Mouse (Mus musculus): ENCODE data around the gene Mrpl2. TPM values are rescaled to one million over a fixed set of nuclear protein-coding genes. Genes with fewer than 3 reads are reported as not detected.

The Mrpl2 gene
- polyA plus RNA-seq, 1 experiment from 2014 or later, result 126 TPM

DNA sequence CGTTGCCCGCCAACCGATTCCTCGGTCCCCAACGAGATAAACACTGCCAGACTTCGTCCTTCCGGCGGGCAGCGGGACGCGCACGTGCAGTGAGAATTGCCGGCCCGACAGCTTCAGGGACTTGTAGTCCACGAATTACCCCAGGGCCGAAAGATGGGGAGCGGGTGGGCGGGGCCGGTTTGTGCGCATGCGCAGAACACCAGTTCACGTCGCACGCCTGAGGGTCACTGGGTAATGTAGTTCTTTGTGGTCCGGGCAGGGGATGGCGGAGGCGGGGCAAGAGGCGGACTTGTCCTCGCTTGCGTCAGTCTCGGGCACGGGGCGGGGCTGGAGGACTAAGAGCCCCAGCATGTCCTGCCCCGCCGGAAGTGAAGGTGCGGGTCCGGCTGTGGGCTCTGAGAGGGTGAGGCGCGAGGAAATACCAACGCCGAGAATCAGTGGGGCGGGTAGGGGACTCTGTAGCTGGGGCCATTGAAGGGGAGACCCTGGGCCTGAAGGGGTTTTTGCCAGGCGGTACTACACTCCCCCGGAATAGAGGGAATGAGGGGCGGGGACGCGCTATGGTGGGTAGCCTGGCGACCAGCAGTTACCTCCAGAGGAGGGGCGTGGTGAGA lies 34.8 kb downstream of the Mrpl2 start, which contains the start of gene Klhdc3:
Gene Klhdc3 (minus strand): TSS at position 155 of the 614 bp plus-strand sequence.
- no peaks in the 10 kb centered on the region for H3K27me3 ChIP-seq (ENCODE audit: low read depth, poor library complexity, severe bottlenecking)
- no peaks in the 10 kb centered on the region for H3K9me3 ChIP-seq (replicated peaks)
- WGBS, result under 1% methylated on average over 49 of the region's 49 CpGs
- peaks cover 63% of the 10 kb centered on the region for H3K36me3 ChIP-seq
- H3K4me3 ChIP-seq, result peak within 1 kb of the TSS; percentile 92
- H3K27ac ChIP-seq (replicated peaks), result peak within 1 kb of the TSS; percentile 89
- DNase-seq (ENCODE audit: low spot score), result peak; percentile 100
- peaks cover 38% of the 10 kb centered on the region for H3K4me1 ChIP-seq

DNA sequence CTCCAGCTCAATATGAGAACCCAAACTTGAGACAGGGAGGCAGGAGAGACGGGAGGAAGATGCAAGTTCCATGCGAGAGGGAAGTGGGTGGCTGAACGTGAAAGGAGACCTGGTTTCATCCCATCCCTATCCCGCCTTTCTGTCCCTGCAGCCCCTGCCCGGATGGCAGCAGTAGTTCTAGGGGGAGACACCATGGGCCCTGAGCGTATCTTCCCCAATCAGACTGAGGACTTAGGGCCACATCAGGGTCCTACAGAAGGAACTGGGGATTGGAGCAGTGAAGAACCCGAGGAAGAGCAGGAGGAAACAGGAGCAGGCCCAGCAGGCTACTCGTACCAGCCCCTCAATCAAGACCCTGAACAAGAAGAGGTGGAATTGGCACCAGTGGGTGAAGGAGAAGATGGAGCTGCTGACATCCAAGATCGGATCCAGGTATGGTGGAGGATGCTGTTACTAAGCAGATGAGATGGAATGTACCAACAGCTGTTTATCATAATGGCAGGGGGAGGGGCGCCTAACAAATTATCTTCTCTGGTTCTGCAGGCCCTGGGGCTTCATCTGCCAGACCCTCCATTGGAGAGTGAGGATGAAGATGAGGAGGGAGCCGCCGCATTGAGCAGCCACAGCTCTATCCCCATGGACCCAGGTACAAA lies 35.6 kb downstream of the Mrpl2 start:
- DNase-seq (ENCODE audit: low spot score), result no peak
- Histone ChIP-seq H3K9me3 (replicated peaks) (no peaks in the 10 kb centered on the region), H3K27me3 (ENCODE audit: low read depth, poor library complexity, severe bottlenecking) (no peaks in the 10 kb centered on the region), H3K4me3 (peak overlapping the region; percentile 92), H3K27ac (replicated peaks) (peak overlapping the region; percentile 89), H3K36me3 (peaks cover 63% of the 10 kb centered on the region), H3K4me1 (peaks cover 38% of the 10 kb centered on the region)
- 30% methylated on average over 12 of the region's 12 CpGs for WGBS

GRCm38 (mm10) chr17:46682654-46683389 lies 36.8 kb downstream of the Mrpl2 start:
- no peak overlapping the region for H3K4me3 ChIP-seq
- peaks cover 38% of the 10 kb centered on the region for H3K4me1 ChIP-seq
- no peaks in the 10 kb centered on the region for H3K27me3 ChIP-seq (ENCODE audit: low read depth, poor library complexity, severe bottlenecking)
- no peaks in the 10 kb centered on the region for H3K9me3 ChIP-seq (replicated peaks)
- WGBS, result 83% methylated on average over 16 of the region's 16 CpGs
- peaks cover 63% of the 10 kb centered on the region for H3K36me3 ChIP-seq
- no peak overlapping the region for H3K27ac ChIP-seq (replicated peaks)
- no peak for DNase-seq (ENCODE audit: low spot score)

DNA sequence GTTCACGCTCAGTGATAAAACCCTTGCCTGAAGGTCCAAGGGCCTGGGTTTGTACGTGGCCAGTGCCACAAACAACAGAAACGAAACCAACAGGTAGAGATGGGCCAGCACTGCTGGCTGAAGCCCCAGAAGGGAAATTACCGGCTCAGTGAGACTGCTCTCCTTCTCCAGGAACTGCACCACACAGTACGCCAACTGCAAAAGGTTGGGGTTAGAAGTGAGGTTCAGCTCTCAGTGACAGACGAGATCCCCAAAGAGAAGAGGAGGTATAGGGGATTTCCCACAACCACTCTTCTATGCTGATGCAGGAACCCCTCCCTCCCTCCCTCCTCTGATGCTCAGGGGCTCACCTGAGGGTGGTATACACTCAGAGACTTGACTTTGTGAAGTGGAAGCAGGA lies 39.9 kb downstream of the Mrpl2 start:
- 97% methylated on average over 6 of the region's 6 CpGs for WGBS
- DNase-seq (ENCODE audit: low spot score), result no peak

GRCm38 (mm10) chr17:46690665-46691064 lies 44.6 kb downstream of the Mrpl2 start:
- WGBS, result 97% methylated on average over 12 of the region's 12 CpGs
- Histone ChIP-seq H3K27me3 (ENCODE audit: low read depth, poor library complexity, severe bottlenecking) (no peaks in the 10 kb centered on the region), H3K27ac (replicated peaks) (no peak overlapping the region), H3K4me1 (no peaks in the 10 kb centered on the region), H3K36me3 (peaks cover 77% of the 10 kb centered on the region), H3K4me3 (no peak overlapping the region), H3K9me3 (replicated peaks) (no peaks in the 10 kb centered on the region)
- DNase-seq (ENCODE audit: low spot score), result no peak

More for the DNA sequence above, 39.9 kb downstream of the Mrpl2 start:
- peaks cover 79% of the 10 kb centered on the region for H3K36me3 ChIP-seq
- no peak overlapping the region for H3K27ac ChIP-seq (replicated peaks)
- no peaks in the 10 kb centered on the region for H3K27me3 ChIP-seq (ENCODE audit: low read depth, poor library complexity, severe bottlenecking)
- H3K9me3 ChIP-seq (replicated peaks), result no peaks in the 10 kb centered on the region
- no peak overlapping the region for H3K4me3 ChIP-seq
- H3K4me1 ChIP-seq, result peaks cover 15% of the 10 kb centered on the region

DNA sequence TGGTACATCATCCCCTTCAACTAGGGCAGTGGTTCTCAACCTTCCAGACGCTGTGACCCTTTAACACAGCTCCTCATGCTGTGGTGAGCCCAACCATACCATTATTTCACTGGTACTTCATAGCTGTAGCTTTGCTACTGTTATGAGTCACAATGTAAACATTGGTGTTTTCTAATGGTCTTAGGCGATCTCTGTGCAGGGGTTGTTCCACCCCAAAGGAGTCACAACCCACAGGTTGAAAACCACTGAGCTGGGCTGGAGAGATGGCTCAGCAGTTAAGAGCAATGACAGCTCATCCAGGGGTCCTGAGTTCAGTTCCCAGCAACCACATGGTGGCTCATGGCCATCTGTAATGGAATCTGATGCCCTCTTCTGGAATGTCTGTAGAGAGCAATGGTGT lies 45.4 kb downstream of the Mrpl2 start:
- 93% methylated on average over 2 of the region's 2 CpGs for WGBS
- no peaks in the 10 kb centered on the region for H3K4me1 ChIP-seq
- no peaks in the 10 kb centered on the region for H3K9me3 ChIP-seq (replicated peaks)
- H3K36me3 ChIP-seq, result peaks cover 77% of the 10 kb centered on the region
- no peak for DNase-seq (ENCODE audit: low spot score)
- H3K27me3 ChIP-seq (ENCODE audit: low read depth, poor library complexity, severe bottlenecking), result no peaks in the 10 kb centered on the region
- H3K4me3 ChIP-seq, result no peak overlapping the region
- H3K27ac ChIP-seq (replicated peaks), result no peak overlapping the region

DNA sequence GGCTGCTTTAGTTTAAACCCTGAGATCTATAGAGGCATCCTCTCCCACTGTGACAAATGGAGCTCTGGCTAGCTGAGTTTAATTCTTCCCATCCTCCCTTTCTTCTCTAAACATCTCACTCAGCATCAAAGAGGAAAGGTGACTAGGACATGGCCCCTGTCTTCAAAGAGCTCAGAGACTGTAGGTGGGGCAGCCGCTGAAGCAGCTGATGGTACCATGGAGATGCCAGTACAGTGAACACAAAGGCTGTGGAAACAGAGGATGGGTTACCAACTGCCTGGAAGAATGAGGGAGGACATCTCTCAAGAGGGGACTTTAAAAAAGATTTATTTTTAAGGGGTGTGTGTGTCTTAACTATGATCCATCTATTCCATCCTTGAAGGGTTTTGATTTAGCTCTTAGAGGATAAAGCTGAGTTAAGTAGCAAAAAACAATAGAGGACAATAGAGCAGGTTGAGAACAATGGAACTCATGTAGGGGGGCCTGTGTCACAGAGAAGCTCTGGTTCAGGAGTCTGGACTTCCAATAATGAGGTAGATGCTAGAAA lies 48.6 kb downstream of the Mrpl2 start:
- Histone ChIP-seq H3K36me3 (peaks cover 79% of the 10 kb centered on the region), H3K4me3 (no peak overlapping the region), H3K27ac (replicated peaks) (no peak overlapping the region), H3K9me3 (replicated peaks) (no peaks in the 10 kb centered on the region), H3K4me1 (no peaks in the 10 kb centered on the region), H3K27me3 (ENCODE audit: low read depth, poor library complexity, severe bottlenecking) (no peaks in the 10 kb centered on the region)
- no peak for DNase-seq (ENCODE audit: low spot score)
- WGBS, result 71% methylated on average over 1 of the region's 1 CpGs

DNA sequence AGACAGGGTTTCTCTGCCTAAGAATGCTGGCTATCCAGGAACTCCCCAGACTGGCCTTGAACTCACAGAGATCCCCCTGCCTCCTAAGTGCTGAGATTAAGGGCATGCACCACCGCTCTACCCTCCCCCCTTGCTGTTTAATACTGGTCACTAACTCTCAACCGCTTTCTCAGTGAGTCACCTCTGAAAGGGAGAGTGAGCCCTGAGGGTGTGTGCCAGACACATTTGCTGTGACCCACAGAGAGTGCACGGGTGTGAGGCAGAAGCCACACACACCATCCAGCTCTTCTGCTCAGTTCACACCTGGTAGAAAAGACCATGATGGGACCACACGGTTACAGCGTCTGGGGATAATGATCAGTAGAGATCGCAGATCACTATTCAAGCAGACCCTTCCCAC lies 52.5 kb downstream of the Mrpl2 start:
- H3K4me1 ChIP-seq, result peaks cover 25% of the 10 kb centered on the region
- no peak for DNase-seq (ENCODE audit: low spot score)
- 93% methylated on average over 6 of the region's 6 CpGs for WGBS

GRCm38 (mm10) chr17:46699245-46699644 lies 53.2 kb downstream of the Mrpl2 start:
- no peaks in the 10 kb centered on the region for H3K27me3 ChIP-seq (ENCODE audit: low read depth, poor library complexity, severe bottlenecking)
- 92% methylated on average over 5 of the region's 5 CpGs for WGBS
- peaks cover 32% of the 10 kb centered on the region for H3K4me1 ChIP-seq
- no peak overlapping the region for H3K4me3 ChIP-seq
- no peak for DNase-seq (ENCODE audit: low spot score)
- H3K9me3 ChIP-seq (replicated peaks), result no peaks in the 10 kb centered on the region
- H3K27ac ChIP-seq (replicated peaks), result no peak overlapping the region
- peaks cover 68% of the 10 kb centered on the region for H3K36me3 ChIP-seq

More for the DNA sequence above, 52.5 kb downstream of the Mrpl2 start:
- H3K36me3 ChIP-seq, result peaks cover 75% of the 10 kb centered on the region
- H3K9me3 ChIP-seq (replicated peaks), result no peaks in the 10 kb centered on the region
- no peak overlapping the region for H3K4me3 ChIP-seq
- H3K27ac ChIP-seq (replicated peaks), result no peak overlapping the region
- H3K27me3 ChIP-seq (ENCODE audit: low read depth, poor library complexity, severe bottlenecking), result no peaks in the 10 kb centered on the region

Other genes starting within 250 kb of the Mrpl2 start
- gene Crip3, start 217.3 kb upstream of the Mrpl2 start, polyA plus RNA-seq (2016; fragmentation: Nextera tagmentation; extraction: Ambion mirVana), result 0.72 and 0.85 TPM in 2 replicates
- not detected in 2 replicates for gene Slc22a7, start 207.8 kb upstream of the Mrpl2 start, polyA plus RNA-seq (2016; fragmentation: Nextera tagmentation; extraction: Ambion mirVana)
- gene Ttbk1, start 158.6 kb upstream of the Mrpl2 start, polyA plus RNA-seq (2016; fragmentation: Nextera tagmentation; extraction: Ambion mirVana), result 0.81 and 1.8 TPM in 2 replicates
- gene Dnph1, start 149.5 kb upstream of the Mrpl2 start, polyA plus RNA-seq (2016; fragmentation: Nextera tagmentation; extraction: Ambion mirVana), result 85.2 and 98.4 TPM in 2 replicates
- gene Cul9, start 99.8 kb upstream of the Mrpl2 start, polyA plus RNA-seq (2016; fragmentation: Nextera tagmentation; extraction: Ambion mirVana), result 4.4 and 6.3 TPM in 2 replicates
- gene Srf, start 90.1 kb upstream of the Mrpl2 start, polyA plus RNA-seq (2016; fragmentation: Nextera tagmentation; extraction: Ambion mirVana), result 5.0 and 6.5 TPM in 2 replicates
- 65.3 and 68.4 TPM in 2 replicates for gene Ptk7, start 16.7 kb upstream of the Mrpl2 start, polyA plus RNA-seq (2016; fragmentation: Nextera tagmentation; extraction: Ambion mirVana)
- gene Klc4, start 207 bp upstream of the Mrpl2 start, polyA plus RNA-seq (2016; fragmentation: Nextera tagmentation; extraction: Ambion mirVana), result 33.0 and 40.3 TPM in 2 replicates
- 37.4 and 45.1 TPM in 2 replicates for gene Cul7, start 4.1 kb downstream of the Mrpl2 start, polyA plus RNA-seq (2016; fragmentation: Nextera tagmentation; extraction: Ambion mirVana)
- 69.4 and 69.6 TPM in 2 replicates for gene Rrp36, start 28.1 kb downstream of the Mrpl2 start, polyA plus RNA-seq (2016; fragmentation: Nextera tagmentation; extraction: Ambion mirVana)
- 178 and 180 TPM in 2 replicates for gene Mea1, start 32.6 kb downstream of the Mrpl2 start, polyA plus RNA-seq (2016; fragmentation: Nextera tagmentation; extraction: Ambion mirVana)
- gene Klhdc3, start 34.7 kb downstream of the Mrpl2 start, polyA plus RNA-seq (2016; fragmentation: Nextera tagmentation; extraction: Ambion mirVana), result 126 and 128 TPM in 2 replicates
- 140 and 146 TPM in 2 replicates for gene Ppp2r5d, start 58.9 kb downstream of the Mrpl2 start, polyA plus RNA-seq (2016; fragmentation: Nextera tagmentation; extraction: Ambion mirVana)
- 20.5 and 20.8 TPM in 2 replicates for gene Pex6, start 65.2 kb downstream of the Mrpl2 start, polyA plus RNA-seq (2016; fragmentation: Nextera tagmentation; extraction: Ambion mirVana)
- gene Gnmt, start 82.9 kb downstream of the Mrpl2 start, polyA plus RNA-seq (2016; fragmentation: Nextera tagmentation; extraction: Ambion mirVana), result 0.35 and 0.62 TPM in 2 replicates
- 69.5 and 75.0 TPM in 2 replicates for gene Cnpy3, start 106.0 kb downstream of the Mrpl2 start, polyA plus RNA-seq (2016; fragmentation: Nextera tagmentation; extraction: Ambion mirVana)
- 0.53 and 0.55 TPM in 2 replicates for gene Ptcra, start 117.5 kb downstream of the Mrpl2 start, polyA plus RNA-seq (2016; fragmentation: Nextera tagmentation; extraction: Ambion mirVana)
- 63.2 and 65.2 TPM in 2 replicates for gene 2310039H08Rik, start 126.4 kb downstream of the Mrpl2 start, polyA plus RNA-seq (2016; fragmentation: Nextera tagmentation; extraction: Ambion mirVana)
- 197 and 219 TPM in 2 replicates for gene Rpl7l1, start 136.4 kb downstream of the Mrpl2 start, polyA plus RNA-seq (2016; fragmentation: Nextera tagmentation; extraction: Ambion mirVana)
- 3.1 and 4.4 TPM in 2 replicates for gene Bicral, start 212.3 kb downstream of the Mrpl2 start, polyA plus RNA-seq (2016; fragmentation: Nextera tagmentation; extraction: Ambion mirVana)
- 55.9 and 57.7 TPM in 2 replicates for gene Tbcc, start 244.5 kb downstream of the Mrpl2 start, polyA plus RNA-seq (2016; fragmentation: Nextera tagmentation; extraction: Ambion mirVana)